Mouse (Mus musculus) olfactory bulb, adult 2 months (tissue): Measurements from ENCODE around the gene Lama4.

Source experiments
- CTCF ChIP-seq: fragments of 200-500 bp; IDR thresholded peaks from 2 replicates; pipeline ENCODE4 v1.5.1; 2012; ENCODE audit warnings: low read depth, mild to moderate bottlenecking, low read length, moderate library complexity; ENCODE audit not compliant: insufficient read depth
- POLR2A ChIP-seq: fragments of 200-500 bp; IDR thresholded peaks from 2 replicates; pipeline ENCODE4 v1.6.1; 2012; ENCODE audit warnings: mild to moderate bottlenecking, low read depth, low read length, moderate library complexity; ENCODE audit not compliant: insufficient read depth

GRCm38 (mm10) chr10:39066061-39066460, 100.7 kb downstream of the Lama4 start:
- TF ChIP-seq CTCF (no peak), POLR2A (no peak)
